Mouse (Mus musculus): ENCODE results near the gene Gm10153.
"Not testable (repeated sequence)": the region's sequence is repeated elsewhere in the genome, so short reads cannot be mapped to it uniquely, and the experiment has no call there.

The Gm10153 gene

DNA sequence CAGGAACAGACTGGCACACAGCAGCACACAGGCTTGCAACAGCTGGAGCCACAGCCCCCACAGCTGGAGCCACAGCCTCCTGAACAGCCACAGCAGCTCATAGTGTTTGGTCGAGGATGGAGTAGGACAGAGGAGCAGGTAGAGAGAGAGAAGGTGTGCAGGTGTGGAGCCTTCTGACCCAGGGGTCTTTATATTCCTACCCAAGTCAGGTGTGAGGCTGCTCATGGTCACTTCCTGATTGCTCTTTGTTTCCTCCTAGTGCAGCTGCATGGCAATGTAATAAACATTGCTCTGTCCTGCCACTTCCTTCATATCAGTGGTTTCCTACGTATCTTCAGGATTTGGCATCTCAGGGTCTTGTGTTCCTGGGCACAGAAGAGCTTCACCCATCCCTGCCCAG is at the start of gene Gm10153:
Gm10153 (minus strand) TSS at position 101 of the 400 bp plus-strand sequence.
- no peak for DNase-seq (ENCODE audit: low read depth, low spot score)

DNA sequence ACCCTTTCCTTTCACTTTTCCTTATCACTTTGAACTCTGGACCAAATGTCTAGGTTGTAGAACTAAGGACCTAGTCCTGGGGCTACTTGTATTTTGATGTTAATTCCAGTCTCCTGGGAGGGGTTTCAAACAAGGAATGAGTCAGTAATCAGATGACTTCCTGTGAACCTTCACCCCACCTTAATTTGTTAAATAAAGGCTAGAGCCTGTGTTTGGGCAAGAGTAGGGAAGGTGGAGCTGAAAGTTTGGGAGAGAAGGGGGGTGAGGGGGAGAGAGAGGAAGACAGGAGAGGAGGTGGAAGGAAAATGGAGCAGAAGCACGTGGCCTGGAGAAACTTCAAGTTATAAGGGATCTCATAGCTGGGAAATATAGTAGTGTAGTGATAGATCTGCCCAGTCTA is 41.4 kb upstream of the Gm10153 start:
- peak; percentile 97 for DNase-seq (ENCODE audit: low read depth, low spot score)

DNA sequence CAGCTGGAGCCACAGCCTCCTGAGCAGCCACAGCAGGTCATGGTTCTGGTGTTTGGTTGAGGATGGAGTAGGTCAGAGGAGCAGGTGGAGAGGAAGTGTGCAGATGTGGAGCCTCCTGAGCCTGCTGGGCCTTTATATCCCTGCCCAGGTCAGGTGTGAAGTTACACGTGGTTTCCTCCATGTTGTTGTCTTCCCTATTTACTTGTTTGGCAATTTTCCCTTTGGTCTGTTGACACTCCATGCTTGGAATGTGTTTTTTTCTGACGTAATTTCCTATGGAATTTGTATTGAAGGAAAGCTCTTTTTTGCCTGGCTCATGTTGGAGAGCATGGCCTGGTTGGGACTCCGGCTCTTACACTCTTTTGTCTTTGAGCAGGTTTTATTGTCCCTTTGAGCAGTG is 39.7 kb upstream of the Gm10153 start, which contains the start of gene Krtap5-5:
Krtap5-5 (minus strand) TSS at position 101 of the 400 bp plus-strand sequence.
- peak; percentile 46 for DNase-seq (ENCODE audit: low read depth, low spot score)

- DNase-seq (ENCODE audit: low read depth, low spot score): no peak
Observed at GRCm38 (mm10) chr7:142224518-142224917, 34.3 kb upstream of the Gm10153 start.

DNA sequence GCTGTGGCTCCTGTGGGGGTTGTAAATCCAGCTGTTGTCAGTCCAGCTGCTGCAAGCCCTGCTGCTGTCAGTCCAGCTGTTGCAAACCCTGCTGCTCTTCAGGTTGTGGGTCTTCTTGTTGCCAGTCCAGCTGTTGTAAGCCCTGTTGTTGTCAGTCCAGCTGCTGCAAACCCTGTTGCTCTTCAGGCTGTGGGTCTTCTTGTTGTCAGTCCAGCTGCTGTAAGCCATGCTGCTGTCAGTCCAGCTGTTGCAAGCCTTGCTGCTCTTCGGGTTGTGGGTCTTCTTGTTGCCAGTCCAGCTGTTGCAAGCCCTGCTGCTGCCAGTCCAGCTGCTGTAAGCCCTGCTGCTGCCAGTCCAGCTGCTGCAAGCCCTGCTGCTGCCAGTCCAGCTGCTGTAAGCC is 21.9 kb upstream of the Gm10153 start:
- not testable (repeated sequence) for DNase-seq (ENCODE audit: low read depth, low spot score)

DNA sequence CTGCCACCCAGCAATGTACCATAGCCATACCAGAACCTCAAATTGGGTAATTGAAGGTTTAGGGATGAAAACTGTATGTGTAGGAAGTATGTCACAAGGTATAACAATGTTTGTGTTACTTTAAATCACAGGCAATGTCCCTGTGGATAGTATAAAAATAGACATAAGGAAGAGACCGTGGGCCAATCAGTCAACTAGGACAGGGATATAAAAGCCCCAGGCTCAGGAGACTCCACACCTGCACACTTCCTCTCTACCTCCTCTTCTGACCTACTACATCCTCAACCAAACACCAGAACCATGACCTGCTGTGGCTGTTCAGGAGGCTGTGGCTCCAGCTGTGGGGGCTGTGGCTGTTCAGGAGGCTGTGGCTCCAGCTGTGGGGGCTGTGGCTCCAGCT is 21.4 kb upstream of the Gm10153 start, which contains the start of gene Gm7579:
Gm7579 (plus strand) TSS at position 301 of the 400 bp plus-strand sequence.
- DNase-seq (ENCODE audit: low read depth, low spot score): no peak

GRCm38 (mm10) chr7:142206891-142207290 is 16.7 kb upstream of the Gm10153 start:
- DNase-seq (ENCODE audit: low read depth, low spot score): peak; percentile 60

- DNase-seq (ENCODE audit: low read depth, low spot score): no peak
Observed at GRCm38 (mm10) chr7:142205488-142205887, 15.3 kb upstream of the Gm10153 start.

DNA sequence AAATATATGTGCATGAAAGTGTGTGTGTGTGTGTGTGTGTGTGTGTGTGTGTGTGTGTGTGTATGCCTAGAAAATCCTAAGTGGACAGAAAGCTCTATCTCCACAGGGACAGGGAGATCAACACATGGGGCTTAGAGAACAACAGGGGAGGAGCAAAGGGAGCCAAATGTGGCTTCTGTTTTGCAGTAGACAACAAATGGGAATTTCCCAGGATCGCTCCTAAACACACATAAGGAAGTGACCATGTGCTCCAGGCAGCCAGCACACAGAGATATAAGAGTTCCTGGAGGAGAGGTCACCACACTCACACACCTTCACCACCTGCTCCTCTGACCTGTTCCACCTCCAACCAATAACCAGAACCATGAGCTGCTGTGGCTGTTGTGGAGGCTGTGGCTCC is 10.9 kb upstream of the Gm10153 start, which contains the start of gene Krtap5-3:
Krtap5-3 (plus strand) TSS at position 301 of the 400 bp plus-strand sequence.
- no peak for DNase-seq (ENCODE audit: low read depth, low spot score)

- no peak for DNase-seq (ENCODE audit: low read depth, low spot score)
Observed at GRCm38 (mm10) chr7:142198748-142199147, 8.6 kb upstream of the Gm10153 start.

DNA sequence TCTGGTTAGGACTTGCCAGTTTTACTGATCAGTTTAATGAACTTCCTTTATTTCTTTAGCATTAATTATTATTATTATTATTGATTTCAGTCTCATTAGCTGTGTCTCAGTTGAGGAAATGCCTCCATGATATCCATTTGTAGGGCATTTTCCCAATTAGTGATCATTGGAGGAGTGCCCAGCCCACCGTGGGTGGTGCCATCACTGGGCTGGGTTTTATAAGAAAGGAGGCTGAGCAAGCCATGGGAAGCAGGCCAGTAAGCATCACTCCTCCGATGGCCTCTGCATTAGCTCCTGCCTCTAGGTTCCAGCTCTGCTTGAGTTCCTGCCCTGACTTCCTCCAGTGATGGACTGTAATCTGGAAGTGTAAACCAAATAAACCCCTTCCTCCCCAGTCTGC is 2.0 kb downstream of the Gm10153 start:
- DNase-seq (ENCODE audit: low read depth, low spot score): no peak

DNA sequence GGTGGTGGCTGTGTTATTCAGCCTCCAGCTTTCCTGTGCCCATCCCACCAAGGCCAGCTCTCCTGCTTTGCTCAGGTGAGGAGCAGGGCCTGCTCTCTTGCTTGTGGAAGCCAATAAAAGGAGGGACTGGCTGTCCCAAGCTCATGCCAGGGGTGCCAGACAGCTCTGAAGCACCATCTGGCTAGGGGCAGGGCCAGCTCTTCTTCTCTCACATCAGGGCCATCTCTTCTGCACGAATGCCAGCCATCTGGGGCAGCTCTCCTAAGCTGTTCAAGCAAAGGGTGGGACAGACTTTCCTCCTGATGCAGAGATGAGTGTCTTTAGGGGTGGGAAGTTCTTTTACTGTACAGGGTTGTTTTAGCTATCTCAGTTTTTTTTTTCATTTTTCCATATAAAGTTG is 9.2 kb downstream of the Gm10153 start:
- DNase-seq (ENCODE audit: low read depth, low spot score): no peak

GRCm38 (mm10) chr7:142178685-142179084 is 11.5 kb downstream of the Gm10153 start:
- DNase-seq (ENCODE audit: low read depth, low spot score): no peak

- not testable (repeated sequence) for DNase-seq (ENCODE audit: low read depth, low spot score)
Observed at GRCm38 (mm10) chr7:142175905-142176304, 14.3 kb downstream of the Gm10153 start, which contains the start of gene Krtap5-2. Gene Krtap5-2 (minus strand): TSS chr7:142176005.

GRCm38 (mm10) chr7:142169836-142170235 is 20.4 kb downstream of the Gm10153 start:
- DNase-seq (ENCODE audit: low read depth, low spot score): peak; percentile 57

DNA sequence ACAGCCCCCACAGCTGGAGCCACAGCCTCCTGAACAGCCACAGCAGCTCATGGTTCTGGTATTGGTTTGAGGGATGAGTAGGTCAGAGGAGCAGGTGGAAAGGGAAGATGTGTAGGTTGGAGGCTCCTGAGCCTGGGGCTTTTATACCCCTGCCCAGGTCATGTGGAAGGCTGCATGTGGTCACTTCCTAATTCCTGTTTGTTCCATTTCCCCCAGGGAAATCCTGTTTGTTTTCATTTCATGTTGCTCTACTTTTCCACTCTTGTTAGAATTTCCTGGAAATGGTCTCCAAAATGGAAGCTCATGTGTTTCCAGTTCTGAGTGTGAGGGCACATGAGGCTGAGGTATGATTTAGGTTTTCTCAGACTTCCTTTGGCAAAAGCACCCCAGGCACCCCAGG is 24.6 kb downstream of the Gm10153 start, which contains the start of gene Gm4553:
Gm4553 (minus strand) TSS at position 101 of the 400 bp plus-strand sequence.
- DNase-seq (ENCODE audit: low read depth, low spot score): not testable (repeated sequence)

DNA sequence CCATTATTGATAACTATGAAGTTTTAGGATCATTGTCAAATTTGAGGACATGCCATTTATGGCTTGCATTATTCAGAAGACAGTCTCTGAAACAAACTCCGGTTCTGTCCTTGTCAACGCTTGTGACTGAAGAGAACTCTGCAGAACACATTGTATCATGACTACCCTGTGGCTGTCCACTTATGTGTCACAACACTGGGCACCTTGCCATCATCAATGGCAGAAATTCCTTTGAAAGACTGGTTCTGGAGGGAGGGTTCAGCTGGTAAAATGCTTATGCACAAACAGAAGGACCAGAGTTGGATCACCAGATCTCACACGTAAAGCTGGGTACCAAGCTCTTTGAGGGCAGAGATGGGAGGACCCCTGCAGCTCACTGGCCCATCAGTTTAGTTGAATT is 30.8 kb downstream of the Gm10153 start:
- no peak for DNase-seq (ENCODE audit: low read depth, low spot score)

GRCm38 (mm10) chr7:142157013-142157412 is 33.2 kb downstream of the Gm10153 start, which contains the start of gene Gm29735:
Gene Gm29735 (minus strand): TSS chr7:142157113.
- not testable (repeated sequence) for DNase-seq (ENCODE audit: low read depth, low spot score)

GRCm38 (mm10) chr7:142155308-142155707 is 34.9 kb downstream of the Gm10153 start:
- DNase-seq (ENCODE audit: low read depth, low spot score): no peak

DNA sequence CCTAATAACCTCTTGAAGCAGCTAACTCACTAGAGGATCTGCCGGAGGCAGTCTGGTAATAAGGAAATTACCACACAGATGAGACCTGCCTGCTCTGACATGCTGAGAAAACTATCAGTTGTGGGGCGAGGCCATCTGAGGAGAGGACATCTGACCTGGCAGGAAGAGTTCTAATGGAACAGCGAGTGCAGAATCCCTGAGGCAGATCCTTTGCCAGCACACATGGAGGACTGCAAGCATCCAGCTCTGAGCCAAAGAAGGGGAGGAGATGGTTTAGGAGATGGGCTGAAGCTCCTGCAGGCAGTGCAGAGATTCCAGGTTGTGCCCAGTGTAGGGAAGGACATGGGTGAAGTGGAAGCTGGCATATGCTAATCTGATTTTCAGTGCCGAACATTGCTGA is 38.0 kb downstream of the Gm10153 start:
- DNase-seq (ENCODE audit: low read depth, low spot score): no peak

- no peak for DNase-seq (ENCODE audit: low read depth, low spot score)
Observed at GRCm38 (mm10) chr7:142148633-142149032, 41.6 kb downstream of the Gm10153 start.

GRCm38 (mm10) chr7:142146033-142146432 is 44.2 kb downstream of the Gm10153 start:
- peak; percentile 81 for DNase-seq (ENCODE audit: low read depth, low spot score)

DNA sequence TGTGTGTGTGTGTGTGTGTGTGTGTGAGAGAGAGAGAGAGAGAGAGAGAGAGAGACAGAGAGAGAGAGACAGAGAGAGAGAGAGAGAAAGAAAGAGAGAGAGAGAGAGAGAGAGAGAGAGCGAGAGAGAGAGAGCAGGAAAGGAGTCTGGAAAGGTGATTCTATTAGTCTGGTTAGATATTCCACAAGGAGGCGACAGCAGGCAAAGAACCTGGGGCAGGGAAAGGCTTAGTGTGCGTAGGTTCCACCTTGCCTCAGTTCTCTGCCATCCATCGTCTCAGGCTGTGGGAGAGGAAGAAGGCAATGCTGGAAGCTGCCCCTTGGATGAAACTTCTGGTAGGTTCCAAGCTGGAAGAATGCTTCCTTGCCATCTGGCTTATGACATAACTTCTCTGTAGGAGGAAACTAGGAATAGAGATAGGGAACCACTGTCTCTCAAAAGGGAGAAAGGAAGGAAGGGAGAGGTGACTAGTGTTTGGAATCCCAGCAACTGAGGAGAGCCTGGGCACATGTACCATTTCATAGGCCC is 44.7 kb downstream of the Gm10153 start:
- peak; percentile 11 for DNase-seq (ENCODE audit: low read depth, low spot score)

All from R1 (cell line).